Mouse (Mus musculus) adrenal gland (tissue): Measurements from ENCODE around the gene Tmprss5.

Source experiments
- intact Hi-C: fragments of 180-260 bp; cut with DNase I; formaldehyde crosslinking; loops from one replicate; pipeline ENCODE4 v1.15.1; 2025
- long read RNA-seq, 2 experiments: library from polyadenylated mRNA; unstranded; transcript quantifications; one replicate each; pipeline ENCODE4 v2.0.0; 2020; ENCODE audit warnings: borderline replicate concordance in 1 of 2; ENCODE audit not compliant: insufficient replicate concordance in 1 of 2

The Tmprss5 gene
- long read RNA-seq, experiment 1, partial matches to known transcripts: 2 of 2 reads
- long read RNA-seq, experiment 1, other reads (novel, unspliced or antisense): 0 of 2 reads
- long read RNA-seq, experiment 2, partial matches to known transcripts: 1 of 2 reads
- long read RNA-seq, experiment 2, other reads (novel, unspliced or antisense): 1 of 2 reads

GRCm38 (mm10) chr9:49081107-49081506 is at the start of gene Tmprss5:
Tmprss5 (plus strand) TSS chr9:49081260.
- intact Hi-C loops: loop anchor here (1.0 to 5.0 kb wide), 2 partner anchors 166 to 408 kb away; no protein-coding TSS in a partner anchor

- intact Hi-C loops: no loop called here
Measured at GRCm38 (mm10) chr9:49034764-49035163, 46.3 kb upstream of the Tmprss5 start.

- intact Hi-C loops: loop anchor here (5.0 kb wide), 1 partner anchor 404 kb away; no protein-coding TSS in a partner anchor
Measured at GRCm38 (mm10) chr9:49050901-49051300, 30.2 kb upstream of the Tmprss5 start.

- intact Hi-C loops: loop anchor here (5.0 kb wide), 1 partner anchor 404 kb away; no protein-coding TSS in a partner anchor
Measured at GRCm38 (mm10) chr9:49051349-49051748, 29.7 kb upstream of the Tmprss5 start.

- intact Hi-C loops: loop anchor here (5.0 kb wide), 1 partner anchor 407 kb away; no protein-coding TSS in a partner anchor
Measured at GRCm38 (mm10) chr9:49054028-49054427, 27.0 kb upstream of the Tmprss5 start.

GRCm38 (mm10) chr9:49055333-49056205 is 25.5 kb upstream of the Tmprss5 start, which contains the start of gene Zw10:
Zw10 (plus strand) TSS chr9:49055613.
- intact Hi-C loops: no loop called here

GRCm38 (mm10) chr9:49076847-49077246 is 4.2 kb upstream of the Tmprss5 start:
- intact Hi-C loops: no loop called here

- intact Hi-C loops: loop anchor here (1.0 to 5.0 kb wide), 2 partner anchors 166 to 408 kb away; no protein-coding TSS in a partner anchor
Measured at GRCm38 (mm10) chr9:49081561-49081960, 501 bp downstream of the Tmprss5 start.

GRCm38 (mm10) chr9:49087317-49087716 is 6.3 kb downstream of the Tmprss5 start:
- intact Hi-C loops: no loop called here

- intact Hi-C loops: no loop called here
Measured at GRCm38 (mm10) chr9:49098871-49099270, 17.8 kb downstream of the Tmprss5 start.

GRCm38 (mm10) chr9:49102328-49102727 is 21.3 kb downstream of the Tmprss5 start:
- intact Hi-C loops: no loop called here

GRCm38 (mm10) chr9:49109101-49109500 is 28.0 kb downstream of the Tmprss5 start:
- intact Hi-C loops: no loop called here

- intact Hi-C loops: no loop called here
Measured at GRCm38 (mm10) chr9:49110476-49111220, 29.6 kb downstream of the Tmprss5 start.

- intact Hi-C loops: no loop called here
Measured at GRCm38 (mm10) chr9:49111296-49111695, 30.2 kb downstream of the Tmprss5 start.

- intact Hi-C loops: no loop called here
Measured at GRCm38 (mm10) chr9:49118271-49118825, 37.3 kb downstream of the Tmprss5 start.

- intact Hi-C loops: no loop called here
Measured at GRCm38 (mm10) chr9:49119759-49120158, 38.7 kb downstream of the Tmprss5 start.

- intact Hi-C loops: no loop called here
Measured at GRCm38 (mm10) chr9:49125706-49126105, 44.6 kb downstream of the Tmprss5 start.

GRCm38 (mm10) chr9:49130514-49131010 is 49.5 kb downstream of the Tmprss5 start:
- intact Hi-C loops: no loop called here

GRCm38 (mm10) chr9:49143841-49144240 is 62.8 kb downstream of the Tmprss5 start:
- intact Hi-C loops: no loop called here

GRCm38 (mm10) chr9:49145776-49146175 is 64.7 kb downstream of the Tmprss5 start:
- intact Hi-C loops: no loop called here

- intact Hi-C loops: no loop called here
Measured at GRCm38 (mm10) chr9:49147031-49147430, 66.0 kb downstream of the Tmprss5 start.
